8 mouse cellular contexts compared by ENCODE assay signal in the genomic region with DNA sequence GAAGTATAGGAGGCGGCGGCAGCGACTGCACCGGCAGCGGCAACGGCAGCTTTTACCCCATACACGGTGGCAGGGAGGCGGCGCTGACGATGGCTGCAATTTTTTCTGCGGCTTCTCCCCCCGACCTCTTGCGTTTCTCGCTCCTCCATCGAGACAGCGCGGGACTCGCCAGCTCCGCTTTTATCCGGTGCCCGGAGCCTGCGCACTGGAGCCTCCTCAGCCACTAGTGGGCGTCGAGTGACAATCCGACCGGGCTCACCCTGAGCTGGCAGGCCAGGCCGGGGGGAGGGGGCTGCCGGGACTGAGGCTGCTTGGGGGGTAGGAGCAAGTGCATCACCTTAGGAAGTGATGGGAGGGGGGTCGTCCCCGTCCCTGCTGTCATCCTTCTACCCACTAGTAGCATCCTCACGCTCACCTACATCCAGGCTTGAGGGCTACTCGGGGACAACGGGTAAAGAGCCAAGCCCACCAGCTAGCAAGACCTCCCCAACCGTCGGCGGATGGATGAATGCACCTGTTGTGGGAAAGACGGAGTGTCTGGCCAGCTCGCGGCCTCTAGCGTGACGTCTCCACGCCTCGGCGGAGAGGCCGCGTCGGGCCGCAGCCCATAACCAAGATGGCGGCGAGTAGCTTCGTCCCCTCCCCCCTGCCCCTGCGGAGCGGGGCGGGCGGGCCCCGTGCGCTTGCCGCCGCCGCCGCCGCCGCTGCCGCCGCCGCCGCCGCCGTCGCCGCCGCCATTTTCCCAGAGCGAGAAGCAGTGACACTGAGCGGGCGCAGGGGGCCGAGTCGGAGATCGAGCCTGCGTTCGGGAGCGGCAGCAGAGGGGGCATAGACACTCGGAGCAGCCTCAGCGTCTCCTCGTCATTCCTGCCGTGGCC. TPM values are rescaled to one million over a fixed set of nuclear protein-coding genes. Genes with fewer than 3 reads are reported as not detected.
DNase-seq lines count a peak whose midpoint lies in the region; ATAC-seq lines count a peak whose summit lies in the region.

Gene Kmt2e (plus strand): TSS at position 722 of the 878 bp plus-strand sequence.

- no peaks in the 10 kb centered on the region for H3K36me3 ChIP-seq in embryonic facial prominence, embryonic 11.5 days (replicated peaks; ENCODE audit: control insufficient read depth, insufficient read depth, low read depth, low read length)
- no peaks in the 10 kb centered on the region for H3K36me3 ChIP-seq in limb, embryonic 10.5 days
- no peaks in the 10 kb centered on the region for H3K36me3 ChIP-seq in midbrain, embryonic 12.5 days

- H3K27me3 ChIP-seq in embryonic facial prominence, embryonic 11.5 days (ENCODE audit: control insufficient read depth, insufficient read depth, low read length), result no peaks in the 10 kb centered on the region
- H3K27me3 ChIP-seq in limb, embryonic 10.5 days (ENCODE audit: low read depth, poor library complexity, severe bottlenecking), result no peaks in the 10 kb centered on the region
- no peaks in the 10 kb centered on the region for H3K27me3 ChIP-seq in midbrain, embryonic 12.5 days

- H3K4me3 ChIP-seq in embryonic facial prominence, embryonic 11.5 days (ENCODE audit: low read depth, low read length), result peak within 1 kb of the TSS; percentile 95
- H3K4me3 ChIP-seq in limb, embryonic 10.5 days, result peak within 1 kb of the TSS; percentile 73
- H3K4me3 ChIP-seq in midbrain, embryonic 12.5 days, result peak within 1 kb of the TSS; percentile 80

- peak within 1 kb of the TSS; percentile 78 for H3K4me2 ChIP-seq in embryonic facial prominence, embryonic 11.5 days (ENCODE audit: low read depth, low read length)
- H3K4me2 ChIP-seq in midbrain, embryonic 12.5 days (replicated peaks), result peak within 1 kb of the TSS; percentile 78

- peak; percentile 86 for DNase-seq in 3134 (ENCODE audit: extremely low read depth, insufficient read length, low spot score)
- peak; percentile 90 for DNase-seq in adrenal gland, postnatal 25 days
- DNase-seq in embryonic facial prominence, embryonic 11.5 days (ENCODE audit: low spot score), result peak; percentile 91
- DNase-seq in kidney, adult 11 months, result peak; percentile 92
- peak; percentile 91 for DNase-seq in limb, embryonic 10.5 days (ENCODE audit: low spot score)
- DNase-seq in skeletal muscle tissue, adult 2 months (ENCODE audit: low read depth, low spot score), result peak; percentile 96

- H3K9ac ChIP-seq in embryonic facial prominence, embryonic 11.5 days (replicated peaks; ENCODE audit: low read length), result peak within 1 kb of the TSS; percentile 82
- H3K9ac ChIP-seq in midbrain, embryonic 12.5 days (replicated peaks), result peak within 1 kb of the TSS; percentile 99

- peak within 1 kb of the TSS; percentile 93 for H3K27ac ChIP-seq in embryonic facial prominence, embryonic 11.5 days (replicated peaks; ENCODE audit: low read depth, low read length)
- H3K27ac ChIP-seq in limb, embryonic 10.5 days, result peak within 1 kb of the TSS; percentile 100
- H3K27ac ChIP-seq in midbrain, embryonic 12.5 days (replicated peaks), result peak within 1 kb of the TSS; percentile 100

- no peaks in the 10 kb centered on the region for H3K9me3 ChIP-seq in embryonic facial prominence, embryonic 11.5 days (replicated peaks; ENCODE audit: control insufficient read depth, low read length)
- H3K9me3 ChIP-seq in limb, embryonic 10.5 days (replicated peaks), result no peaks in the 10 kb centered on the region
- no peaks in the 10 kb centered on the region for H3K9me3 ChIP-seq in midbrain, embryonic 12.5 days

- H3K4me1 ChIP-seq in embryonic facial prominence, embryonic 11.5 days (ENCODE audit: control insufficient read depth, insufficient read depth, low read length), result no peaks in the 10 kb centered on the region
- peaks cover 24% of the 10 kb centered on the region for H3K4me1 ChIP-seq in limb, embryonic 10.5 days
- H3K4me1 ChIP-seq in midbrain, embryonic 12.5 days, result peaks cover 22% of the 10 kb centered on the region

- ATAC-seq in embryonic facial prominence, embryonic 11.5 days (replicated peaks; ENCODE audit: insufficient number of reproducible peaks, low FRiP score, low TSS enrichment, low read depth), result peak; percentile 84
- peak; percentile 34 for ATAC-seq in granulocyte monocyte progenitor cell, adult 5-6 weeks (replicated peaks; ENCODE audit: poor library complexity, severe bottlenecking)
- peak; percentile 83 for ATAC-seq in midbrain, embryonic 12.5 days (ENCODE audit: low FRiP score, low read depth)

- WGBS in embryonic facial prominence, embryonic 11.5 days, result 0% methylated on average over 66 of the region's 85 CpGs
- 0% methylated on average over 68 of the region's 85 CpGs for WGBS in limb, embryonic 10.5 days
- WGBS in midbrain, embryonic 12.5 days, result under 1% methylated on average over 85 of the region's 85 CpGs

RNA-seq across cellular contexts. Expression of gene Kmt2e, which starts in this region (rescaled TPM):
- total RNA-seq in adrenal gland, postnatal 25 days (2021), result 77.2 and 90.2 TPM in 2 replicates
- polyA plus RNA-seq in embryonic facial prominence, embryonic 11.5 days (2014; fragmentation: Nextera tagmentation; extraction: Ambion mirVana), result 92.1 and 92.6 TPM in 2 replicates
- total RNA-seq in granulocyte monocyte progenitor cell, adult 5-6 weeks (2014; fragmentation: Nextera tagmentation), result 78.3 and 87.5 TPM in 2 replicates
- 41.5 and 65.1 TPM in 2 replicates for total RNA-seq in granulocyte monocyte progenitor cell, adult 5-6 weeks (2017)
- 70.0 and 95.4 TPM in 2 replicates for polyA plus RNA-seq in limb, embryonic 10.5 days (2016; fragmentation: Nextera tagmentation; extraction: Ambion mirVana)
- polyA plus RNA-seq in midbrain, embryonic 12.5 days (2016; fragmentation: Nextera tagmentation; extraction: Ambion mirVana), result 143 and 144 TPM in 2 replicates

Comparison
In these comparisons a context has a peak if more than half of its experiments do, and no peak if none do; other contexts are left out.
1. Peak in every context shown above with its lines: DNase-seq, ATAC-seq, H3K4me3 ChIP-seq and H3K27ac ChIP-seq.
2. ATAC-seq: peak in every context shown above with its lines; median percentile 84 in embryonic facial prominence, embryonic 11.5 days; 83 in midbrain, embryonic 12.5 days; 34 in granulocyte monocyte progenitor cell, adult 5-6 weeks.